Mouse (Mus musculus) ES-E14 (cell line): ENCODE measurements around the gene Cdh10.

Experiments used
- CHD2 ChIP-seq: IDR thresholded peaks from 2 replicates; pipeline ENCODE4 v1.6.1; 2014; ENCODE audit warnings: mild to moderate bottlenecking, low read depth, low read length, inconsistent platforms
- HCFC1 ChIP-seq: IDR thresholded peaks from 2 replicates; pipeline ENCODE4 v1.6.1; 2012; ENCODE audit warnings: low read length, inconsistent platforms, borderline replicate concordance; ENCODE audit not compliant: insufficient read depth
- MAFK ChIP-seq: IDR thresholded peaks from 2 replicates; pipeline ENCODE4 v1.6.1; 2014; ENCODE audit warnings: mild to moderate bottlenecking, low read depth, low read length, inconsistent platforms; ENCODE audit not compliant: insufficient read depth
- ZC3H11A ChIP-seq: IDR thresholded peaks from 2 replicates; pipeline ENCODE4 v1.6.1; 2012; ENCODE audit warnings: low read depth, mild to moderate bottlenecking, inconsistent platforms, low read length, borderline replicate concordance
- ZNF384 ChIP-seq: IDR thresholded peaks from 2 replicates; pipeline ENCODE4 v1.6.1; 2012; ENCODE audit warnings: low read depth, low read length, inconsistent platforms

- TF ChIP-seq HCFC1: no peak
- TF ChIP-seq CHD2: no peak
- TF ChIP-seq MAFK: no peak
- TF ChIP-seq ZC3H11A: no peak
- no peak for TF ChIP-seq ZNF384
Observed at GRCm38 (mm10) chr15:18817707-18818106, 1.0 kb upstream of the Cdh10 start.
